15 mouse cellular contexts compared by ENCODE assay signal in the genomic region with DNA sequence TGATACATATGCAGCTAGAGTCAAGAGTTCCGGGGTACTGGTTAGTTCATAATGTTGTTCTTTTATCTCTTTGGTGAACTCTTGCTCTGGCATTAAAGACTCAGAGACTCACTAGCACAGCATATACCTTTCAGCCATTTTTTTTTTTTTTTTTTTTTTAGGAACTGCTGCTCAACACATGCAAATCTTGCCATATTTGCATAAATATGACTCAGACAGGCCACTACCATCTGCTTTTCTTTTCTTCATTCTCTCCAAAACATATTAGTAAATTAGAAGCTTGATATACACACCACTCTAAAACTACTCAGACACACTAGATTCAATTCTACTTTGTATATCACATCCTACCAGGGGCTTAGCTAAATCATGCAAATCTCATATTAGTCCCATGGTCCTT.
"Had no signal": no experiment of that assay in that cellular context is flagged by ENCODE, and none has a peak within 500 bp of the region (broad histone marks: within the 10 kb centered on the region; RNA-seq: fewer than 3 reads in every experiment).

No protein-coding gene starts in this region.

- H3K36me3 ChIP-seq: limb, embryonic 12.5 days; liver, embryonic 13.5 days; midbrain, embryonic 12.5 days; neural tube, embryonic 15.5 days had no signal

- H3K4me3 ChIP-seq: limb, embryonic 12.5 days; liver, embryonic 13.5 days; midbrain, embryonic 12.5 days; myocyte; neural tube, embryonic 15.5 days had no signal

- ATAC-seq: liver, postnatal 0 days had no signal

- DNase-seq: kidney, adult 11 months; kidney, adult 9 months; kidney, postnatal 36 days; liver; liver, embryonic 13.5 days; liver, postnatal 0 days; right cerebral cortex, postnatal 4 days; spleen, adult 18-20 months; thymus, adult 2 months; thymus, postnatal 25 days had no signal

- H3K9ac ChIP-seq: limb, embryonic 12.5 days; liver, embryonic 13.5 days; liver, postnatal 0 days; midbrain, embryonic 12.5 days; neural tube, embryonic 15.5 days had no signal

- H3K4me1 ChIP-seq: liver, embryonic 13.5 days; midbrain, embryonic 12.5 days; neural tube, embryonic 15.5 days had no signal

- H3K4me2 ChIP-seq: limb, embryonic 12.5 days; liver, embryonic 13.5 days; midbrain, embryonic 12.5 days; neural tube, embryonic 15.5 days had no signal

- H3K27me3 ChIP-seq: limb, embryonic 12.5 days; liver, embryonic 13.5 days; midbrain, embryonic 12.5 days; neural tube, embryonic 15.5 days had no signal

- H3K27ac ChIP-seq: kidney, postnatal 0 days; limb, embryonic 12.5 days; liver, embryonic 13.5 days; midbrain, embryonic 12.5 days; neural tube, embryonic 15.5 days had no signal

- H3K9me3 ChIP-seq: limb, embryonic 12.5 days; liver, embryonic 13.5 days; midbrain, embryonic 12.5 days; neural tube, embryonic 15.5 days had no signal
